Mouse (Mus musculus) ES-Bruce4 (cell line): ENCODE measurements around the gene Dnaja3.

ENCODE experiments used
- CTCF ChIP-seq: IDR thresholded peaks from one replicate; pipeline ENCODE4 v1.8.1; 2011; ENCODE audit warnings: low read depth, low read length
- EP300 ChIP-seq: IDR thresholded peaks from 2 replicates; pipeline ENCODE4 v1.6.1; 2011; ENCODE audit warnings: low read depth, low read length; ENCODE audit not compliant: insufficient read depth
- POLR2A ChIP-seq: IDR thresholded peaks from one replicate; pipeline ENCODE4 v1.8.1; 2011; ENCODE audit warnings: low read length; ENCODE audit not compliant: insufficient read depth

GRCm38 (mm10) chr16:4646831-4647230 lies 7.0 kb downstream of the Dnaja3 start:
- TF ChIP-seq POLR2A (no peak), CTCF (no peak), EP300 (no peak)
